Mouse (Mus musculus) myocyte (in vitro differentiated cells): ENCODE measurements around the gene Zfp367.

ENCODE experiments used
- CEBPB ChIP-seq: IDR thresholded peaks from 2 replicates; pipeline ENCODE4 v1.6.1; 2011; ENCODE audit warnings: mild to moderate bottlenecking, moderate library complexity; ENCODE audit not compliant: poor library complexity, insufficient read depth, severe bottlenecking
- E2F4 ChIP-seq: IDR thresholded peaks from one replicate; pipeline ENCODE4 v1.6.1; 2011; ENCODE audit warnings: mild to moderate bottlenecking, control low read depth, moderate library complexity; ENCODE audit not compliant: insufficient read depth
- MAX ChIP-seq: IDR thresholded peaks from one replicate; pipeline ENCODE4 v1.6.1; 2011; ENCODE audit warnings: low read depth, mild to moderate bottlenecking, control low read depth
- MYOD1 ChIP-seq, 3 experiments: IDR thresholded peaks; one replicate each; pipeline ENCODE4 v1.6.1; 2011; ENCODE audit warnings: control low read depth in 2 of 3, low read depth in 2 of 3, mild to moderate bottlenecking in 2 of 3, moderate library complexity in 1 of 3; ENCODE audit not compliant: insufficient read length in 2 of 3, control insufficient read depth in 1 of 3
- MYOG ChIP-seq, 3 experiments: IDR thresholded peaks; one replicate each; pipeline ENCODE4 v1.6.1; 2011; ENCODE audit warnings: control low read depth in 2 of 3, low read depth in 2 of 3, mild to moderate bottlenecking in 2 of 3; ENCODE audit not compliant: insufficient read length in 2 of 3, control insufficient read depth in 1 of 3, insufficient read depth in 1 of 3
- POLR2A ChIP-seq: IDR thresholded peaks from one replicate; pipeline ENCODE4 v1.6.1; 2011; ENCODE audit warnings: low read depth, mild to moderate bottlenecking, control low read depth, moderate library complexity; ENCODE audit not compliant: insufficient read length
- POLR2AphosphoS2 ChIP-seq: IDR thresholded peaks from one replicate; pipeline ENCODE4 v1.6.1; 2011; ENCODE audit warnings: low read depth, control low read depth; ENCODE audit not compliant: insufficient read length
- REST ChIP-seq: IDR thresholded peaks from one replicate; pipeline ENCODE4 v1.6.1; 2011; ENCODE audit warnings: mild to moderate bottlenecking, control low read depth, moderate library complexity; ENCODE audit not compliant: insufficient read depth, insufficient read length
- SRF ChIP-seq: IDR thresholded peaks from one replicate; pipeline ENCODE4 v1.6.1; 2011; ENCODE audit warnings: low read depth; ENCODE audit not compliant: control insufficient read depth, insufficient read length
- TCF12 ChIP-seq: IDR thresholded peaks from one replicate; pipeline ENCODE4 v1.6.1; 2011; ENCODE audit warnings: mild to moderate bottlenecking, control low read depth; ENCODE audit not compliant: poor library complexity, insufficient read depth, severe bottlenecking
- TCF3 ChIP-seq: IDR thresholded peaks from one replicate; pipeline ENCODE4 v1.6.1; 2011; ENCODE audit warnings: low read depth, control low read depth; ENCODE audit not compliant: insufficient read length
- USF1 ChIP-seq: IDR thresholded peaks from one replicate; pipeline ENCODE4 v1.6.1; 2011; ENCODE audit warnings: low read depth, mild to moderate bottlenecking, control low read depth, moderate library complexity

GRCm38 (mm10) chr13:64117442-64117841 is 35.6 kb downstream of the Zfp367 start:
- TF ChIP-seq MAX (no peak), POLR2A (no peak), TCF12 (no peak), MYOG (IDR thresholded peaks at IDR 0.05; ENCODE audit: control insufficient read depth in 1 of 3, insufficient read depth in 1 of 3, insufficient read length in 2 of 3, low read depth in 2 of 3) (no peak), SRF (no peak), TCF3 (no peak), E2F4 (no peak), CEBPB (no peak), MYOD1 (IDR thresholded peaks at IDR 0.05; ENCODE audit: control insufficient read depth in 1 of 3, insufficient read length in 2 of 3, low read depth in 2 of 3) (no peak), POLR2AphosphoS2 (no peak), REST (no peak), USF1 (no peak)
